Comparison of ENCODE assay signal across 8 mouse cellular contexts in genomic region chr4:99199757-99200251, GRCm38 (mm10). TPM values are rescaled to one million over a fixed set of nuclear protein-coding genes. Genes with fewer than 3 reads are reported as not detected.
DNase-seq lines count a peak whose midpoint lies in the region; ATAC-seq and TF ChIP-seq lines count a peak whose summit lies in the region.
"Had no signal": no experiment of that assay in that cellular context is flagged by ENCODE, and none has a peak within 500 bp of the region (broad histone marks: within the 10 kb centered on the region; RNA-seq: fewer than 3 reads in every experiment).

No protein-coding gene starts in this region.

- peak overlapping the region; percentile 54 for H3K4me2 ChIP-seq in liver, embryonic 14.5 days (ENCODE audit: low read depth)
- H3K4me2 ChIP-seq in midbrain, embryonic 16.5 days (ENCODE audit: low read length) = no peak overlapping the region

- H3K9me3 ChIP-seq in liver, embryonic 14.5 days (ENCODE audit: control insufficient read depth, low read length) = no peaks in the 10 kb centered on the region
- H3K9me3 ChIP-seq in midbrain, embryonic 16.5 days (replicated peaks; ENCODE audit: control insufficient read depth, low read length, poor library complexity, severe bottlenecking) = no peaks in the 10 kb centered on the region

- TF ChIP-seq EP300 in liver, embryonic 14.5 days (IDR thresholded peaks at IDR 0.05; ENCODE audit: low read depth) = no peak

- WGBS in liver, embryonic 14.5 days (ENCODE audit: insufficient replicate concordance) = 27% methylated on average over 13 of the region's 13 CpGs
- 74% methylated on average over 13 of the region's 13 CpGs for WGBS in midbrain, embryonic 16.5 days

- DNase-seq in lung, adult 18-20 months = peak; percentile 56 to 62
- DNase-seq in lung, postnatal 10 days = no peak
- peak in 1 of 3 experiments; percentile 24 for DNase-seq in liver, embryonic 14.5 days (ENCODE audit: low read depth in 3 of 3, low spot score in 3 of 3)
- peak; percentile 50 for DNase-seq in splenic B cell, adult 2 months (ENCODE audit: low read depth, low spot score)
- DNase-seq in cerebellum, adult 11-12 months = no peak
- DNase-seq: gastrocnemius, postnatal 25 days had no signal

- no peaks in the 10 kb centered on the region for H3K36me3 ChIP-seq in liver, embryonic 14.5 days (replicated peaks; ENCODE audit: control insufficient read depth, insufficient read depth, low read depth)
- no peaks in the 10 kb centered on the region for H3K36me3 ChIP-seq in splenic B cell, adult 2 months (ENCODE audit: control insufficient read depth, insufficient read depth, low read length, poor library complexity, severe bottlenecking)
- H3K36me3 ChIP-seq in midbrain, embryonic 16.5 days (ENCODE audit: control insufficient read depth, insufficient read depth, low read length) = no peaks in the 10 kb centered on the region

- peak overlapping the region in 1 of 2 experiments; percentile 13; a peak in 2 of 4 replicates for H3K4me3 ChIP-seq in liver, embryonic 14.5 days (ENCODE audit: insufficient read depth in 1 of 2, low read depth in 2 of 2, low read length in 2 of 2)
- H3K4me3 ChIP-seq in midbrain, embryonic 16.5 days (ENCODE audit: low read depth, low read length) = no peak overlapping the region

- TF ChIP-seq CTCF in liver, embryonic 14.5 days (IDR thresholded peaks at IDR 0.05; ENCODE audit: low read depth) = no peak

- no peaks in the 10 kb centered on the region for H3K27me3 ChIP-seq in liver, embryonic 14.5 days (ENCODE audit: control insufficient read depth, insufficient read depth, low read length)
- no peaks in the 10 kb centered on the region for H3K27me3 ChIP-seq in splenic B cell, adult 2 months (ENCODE audit: control insufficient read depth, insufficient read depth, low read length, poor library complexity, severe bottlenecking)
- no peaks in the 10 kb centered on the region for H3K27me3 ChIP-seq in midbrain, embryonic 16.5 days (ENCODE audit: control insufficient read depth, insufficient read depth, low read depth, low read length)

- ATAC-seq in common myeloid progenitor, adult 5-6 weeks (replicated peaks; ENCODE audit: low read depth, poor library complexity, severe bottlenecking) = peak; percentile 86
- ATAC-seq in liver, embryonic 14.5 days (ENCODE audit: insufficient read depth) = peak; percentile 69; the same call in 1 of the 2 replicates
- no peak for ATAC-seq in midbrain, embryonic 16.5 days

- no peak overlapping the region for H3K27ac ChIP-seq in liver, embryonic 14.5 days
- H3K27ac ChIP-seq in midbrain, embryonic 16.5 days (ENCODE audit: low read length) = no peak overlapping the region

- H3K4me1 ChIP-seq in liver, embryonic 14.5 days (replicated peaks; ENCODE audit: control insufficient read depth in 2 of 2, insufficient read depth in 2 of 2, low read length in 1 of 2) = peaks cover 11% of the 10 kb centered on the region in 2 experiments
- peaks cover 6% of the 10 kb centered on the region for H3K4me1 ChIP-seq in midbrain, embryonic 16.5 days (ENCODE audit: control insufficient read depth, insufficient read depth, low read length)

- H3K9ac ChIP-seq in liver, embryonic 14.5 days (replicated peaks) = 0 out of 2 replicates have a peak overlapping the region, but pooled peaks have one; percentile 6
- H3K9ac ChIP-seq in midbrain, embryonic 16.5 days (ENCODE audit: low read depth, low read length) = no peak overlapping the region

RNA-seq across cellular contexts. Expression of gene Atg4c, which starts 6.1 kb away (rescaled TPM):
- total RNA-seq in common myeloid progenitor, adult 5-6 weeks (2017) = 7.5 and 10.8 TPM in 2 replicates
- 1.6 and 2.3 TPM in 2 replicates for polyA plus RNA-seq in liver, embryonic 14.5 days (2012; rRNA removed)
- polyA plus RNA-seq in liver, embryonic 14.5 days (2014; fragmentation: Nextera tagmentation; extraction: Ambion mirVana) = 3.7 and 3.9 TPM in 2 replicates
- 20.6 and 21.3 TPM in 2 replicates for polyA plus RNA-seq in midbrain, embryonic 16.5 days (2015; fragmentation: Nextera tagmentation; extraction: Ambion mirVana)

Comparison
In these comparisons a context has a peak if more than half of its experiments do, and no peak if none do; other contexts are left out.
1. DNase-seq: peak in lung, adult 18-20 months (2 of 2) and splenic B cell, adult 2 months (single experiment); none in lung, postnatal 10 days (single experiment) and cerebellum, adult 11-12 months (single experiment).